Mouse (Mus musculus) liver, postnatal 0 days (tissue): Measurements from ENCODE around the gene Pde4dip.

Source experiments
- CTCF ChIP-seq: sonication (generic); IDR thresholded peaks from 2 replicates; pipeline ENCODE4 v1.5.1; 2016; ENCODE audit warnings: antibody characterized with exemption, low read depth
- EP300 ChIP-seq: IDR thresholded peaks from 2 replicates; pipeline ENCODE4 v1.6.1; 2016; ENCODE audit warnings: antibody characterized with exemption, low read depth, mild to moderate bottlenecking

GRCm38 (mm10) chr3:97766459-97766858, 122.0 kb downstream of the Pde4dip start:
- TF ChIP-seq CTCF (no peak), EP300 (no peak)
